Mouse (Mus musculus) forebrain, embryonic 13.5 days (tissue): ENCODE data around the gene Nr1i3. TPM values are rescaled to one million over a fixed set of nuclear protein-coding genes. Genes with fewer than 3 reads are reported as not detected.

Experiments used
- ATAC-seq: fragments of 200-750 bp; cut with Nextera tagmentation; 2 replicates; pipeline ENCODE4 v1.8.0; 2017
- H3K27ac ChIP-seq: fragments of 300-500 bp; sonication (generic); 2 replicates; pipeline ENCODE4 v1.5.1; 2015; ENCODE audit warnings: inconsistent platforms, mild to moderate bottlenecking, moderate library complexity
- H3K27me3 ChIP-seq: fragments of 300-500 bp; sonication (generic); 2 replicates; pipeline ENCODE4 v1.6.1; 2015; ENCODE audit warnings: mild to moderate bottlenecking, inconsistent platforms
- H3K36me3 ChIP-seq: fragments of 300-500 bp; sonication (generic); 2 replicates; pipeline ENCODE4 v1.6.1; 2015; ENCODE audit warnings: mild to moderate bottlenecking, inconsistent platforms; ENCODE audit not compliant: poor library complexity, severe bottlenecking
- H3K4me1 ChIP-seq: fragments of 300-500 bp; sonication (generic); 2 replicates; pipeline ENCODE4 v1.6.1; 2015; ENCODE audit warnings: inconsistent platforms
- H3K4me2 ChIP-seq: fragments of 300-500 bp; sonication (generic); 2 replicates; pipeline ENCODE4 v1.6.1; 2015; ENCODE audit warnings: inconsistent platforms, mild to moderate bottlenecking, moderate library complexity
- H3K4me3 ChIP-seq: fragments of 300-500 bp; sonication (generic); 2 replicates; pipeline ENCODE4 v1.5.1; 2015; ENCODE audit warnings: mild to moderate bottlenecking, inconsistent platforms
- H3K9ac ChIP-seq: fragments of 300-500 bp; sonication (generic); 2 replicates; pipeline ENCODE4 v1.6.1; 2015; ENCODE audit warnings: mild to moderate bottlenecking, inconsistent platforms
- H3K9me3 ChIP-seq: fragments of 300-500 bp; sonication (generic); replicated peaks from 2 replicates; pipeline ENCODE4 v1.6.1; 2016; ENCODE audit warnings: inconsistent platforms
- WGBS: fragments of 180-500 bp; shearing (Covaris S2); methylation state at CpG from one replicate; pipeline ENCODE4 v1.1.7; 2015; 5-methylcytosine and 5-hydroxymethylcytosine counted together
- polyA plus RNA-seq: library from polyadenylated mRNA; unstranded; fragments of >200 nt; fragmentation: Nextera tagmentation; extraction: Ambion mirVana; gene quantifications from 2 replicates; pipeline ENCODE4 v1.2.1, GENCODE M21; 2015

Nr1i3 gene
- polyA plus RNA-seq, 1 experiment from 2014 or later, result 0.32 TPM

- Histone ChIP-seq H3K27ac (no peak overlapping the region), H3K27me3 (peaks cover 34% of the 10 kb centered on the region), H3K9me3 (no peaks in the 10 kb centered on the region), H3K4me2 (no peak overlapping the region), H3K36me3 (no peaks in the 10 kb centered on the region), H3K9ac (no peak overlapping the region), H3K4me1 (peaks cover 25% of the 10 kb centered on the region), H3K4me3 (no peak overlapping the region)
- no peak for ATAC-seq
- 30% methylated on average over 13 of the region's 13 CpGs for WGBS
These were observed 25.7 kb upstream of the Nr1i3 start for GRCm38 (mm10) chr1:171187851-171188700.

- peaks cover 35% of the 10 kb centered on the region for H3K4me1 ChIP-seq
- no peak overlapping the region; the same call in 1 of the 2 replicates for H3K27ac ChIP-seq
- ATAC-seq, result no peak
- no peak overlapping the region; the same call in 1 of the 2 replicates for H3K9ac ChIP-seq
- H3K27me3 ChIP-seq, result peaks cover 44% of the 10 kb centered on the region
- no peaks in the 10 kb centered on the region for H3K36me3 ChIP-seq
- H3K4me2 ChIP-seq, result no peak overlapping the region
- 10% methylated on average over 8 of the region's 8 CpGs for WGBS
- no peak overlapping the region for H3K4me3 ChIP-seq
- no peaks in the 10 kb centered on the region for H3K9me3 ChIP-seq
These were observed 24.7 kb upstream of the Nr1i3 start for GRCm38 (mm10) chr1:171189046-171189445.

- Histone ChIP-seq H3K4me1 (peaks cover 35% of the 10 kb centered on the region), H3K27me3 (peaks cover 49% of the 10 kb centered on the region), H3K27ac (no peak overlapping the region; the same call in none of the 2 replicates), H3K9me3 (no peaks in the 10 kb centered on the region), H3K9ac (no peak overlapping the region), H3K36me3 (no peaks in the 10 kb centered on the region), H3K4me2 (no peak overlapping the region), H3K4me3 (no peak overlapping the region)
- ATAC-seq, result peak; percentile 52; the same call in 1 of the 2 replicates
- WGBS, result 18% methylated on average over 14 of the region's 14 CpGs
These were observed 24.2 kb upstream of the Nr1i3 start for GRCm38 (mm10) chr1:171189476-171190114.

- H3K9ac ChIP-seq, result no peak overlapping the region
These were observed 22.9 kb upstream of the Nr1i3 start for GRCm38 (mm10) chr1:171190832-171191231.

GRCm38 (mm10) chr1:171192283-171192682 is 21.5 kb upstream of the Nr1i3 start:
- peaks cover 47% of the 10 kb centered on the region for H3K4me1 ChIP-seq
- no peak for ATAC-seq
- H3K9ac ChIP-seq, result no peak overlapping the region
- no peak overlapping the region for H3K4me2 ChIP-seq
- H3K9me3 ChIP-seq, result no peaks in the 10 kb centered on the region
- 47% methylated on average over 10 of the region's 10 CpGs for WGBS
- H3K27ac ChIP-seq, result no peak overlapping the region
- no peaks in the 10 kb centered on the region for H3K36me3 ChIP-seq
- H3K4me3 ChIP-seq, result no peak overlapping the region
- peaks cover 76% of the 10 kb centered on the region for H3K27me3 ChIP-seq

More at GRCm38 (mm10) chr1:171190832-171191231, 22.9 kb upstream of the Nr1i3 start:
- Histone ChIP-seq H3K9me3 (no peaks in the 10 kb centered on the region), H3K4me2 (no peak overlapping the region), H3K36me3 (no peaks in the 10 kb centered on the region), H3K4me1 (peaks cover 42% of the 10 kb centered on the region), H3K27ac (no peak overlapping the region), H3K27me3 (peaks cover 61% of the 10 kb centered on the region), H3K4me3 (no peak overlapping the region)
- no peak for ATAC-seq
- WGBS, result 96% methylated on average over 9 of the region's 9 CpGs

GRCm38 (mm10) chr1:171193093-171193840 is 20.5 kb upstream of the Nr1i3 start:
- no peaks in the 10 kb centered on the region for H3K36me3 ChIP-seq
- 5% methylated on average over 18 of the region's 18 CpGs for WGBS
- peak overlapping the region; percentile 47 for H3K4me2 ChIP-seq
- peaks cover 42% of the 10 kb centered on the region for H3K4me1 ChIP-seq
- peak overlapping the region; percentile 21; the same call in 1 of the 2 replicates for H3K9ac ChIP-seq
- ATAC-seq, result 0 out of 2 replicates have a peak, but pooled peaks have one; percentile 16
- H3K9me3 ChIP-seq, result no peaks in the 10 kb centered on the region
- peak overlapping the region; percentile 24 for H3K4me3 ChIP-seq
- H3K27me3 ChIP-seq, result peaks cover 80% of the 10 kb centered on the region
- no peak overlapping the region for H3K27ac ChIP-seq

GRCm38 (mm10) chr1:171193911-171194830 is 19.6 kb upstream of the Nr1i3 start:
- 0 out of 2 replicates have a peak overlapping the region, but pooled peaks have one; percentile 47 for H3K4me2 ChIP-seq
- peaks cover 34% of the 10 kb centered on the region for H3K4me1 ChIP-seq
- WGBS, result 27% methylated on average over 11 of the region's 11 CpGs
- no peak overlapping the region for H3K27ac ChIP-seq
- H3K9me3 ChIP-seq, result no peaks in the 10 kb centered on the region
- no peak overlapping the region for H3K9ac ChIP-seq
- H3K36me3 ChIP-seq, result no peaks in the 10 kb centered on the region
- peaks cover 78% of the 10 kb centered on the region for H3K27me3 ChIP-seq
- no peak for ATAC-seq
- peak overlapping the region; percentile 24 for H3K4me3 ChIP-seq

- Histone ChIP-seq H3K4me3 (peak overlapping the region; percentile 59), H3K36me3 (no peaks in the 10 kb centered on the region), H3K27me3 (peaks cover 71% of the 10 kb centered on the region), H3K9me3 (no peaks in the 10 kb centered on the region), H3K9ac (peak overlapping the region; percentile 68), H3K27ac (no peak overlapping the region), H3K4me2 (peak overlapping the region; percentile 97), H3K4me1 (peaks cover 27% of the 10 kb centered on the region)
- ATAC-seq, result peak; percentile 7; the same call in 1 of the 2 replicates
- WGBS, result 5% methylated on average over 20 of the region's 20 CpGs
These were observed 18.5 kb upstream of the Nr1i3 start for GRCm38 (mm10) chr1:171195046-171195822.

GRCm38 (mm10) chr1:171195887-171196397 is 17.8 kb upstream of the Nr1i3 start, which contains the start of gene Pcp4l1:
TSS of gene Pcp4l1 (minus strand) at chr1:171196268.
- Histone ChIP-seq H3K9ac (peak within 1 kb of the TSS; percentile 68), H3K36me3 (no peaks in the 10 kb centered on the region), H3K27ac (no peak within 1 kb of the TSS), H3K27me3 (peaks cover 70% of the 10 kb centered on the region), H3K4me2 (peak within 1 kb of the TSS; percentile 97), H3K4me3 (peak within 1 kb of the TSS; percentile 59), H3K9me3 (no peaks in the 10 kb centered on the region), H3K4me1 (peaks cover 27% of the 10 kb centered on the region)
- WGBS, result 0% methylated on average over 33 of the region's 33 CpGs
- ATAC-seq, result peak; percentile 89

GRCm38 (mm10) chr1:171199532-171199931 is 14.2 kb upstream of the Nr1i3 start:
- H3K9me3 ChIP-seq, result no peaks in the 10 kb centered on the region
- peaks cover 34% of the 10 kb centered on the region for H3K27me3 ChIP-seq
- no peak overlapping the region for H3K9ac ChIP-seq
- H3K4me2 ChIP-seq, result no peak overlapping the region
- ATAC-seq, result no peak
- 58% methylated on average over 1 of the region's 1 CpGs for WGBS
- H3K27ac ChIP-seq, result no peak overlapping the region
- H3K4me3 ChIP-seq, result no peak overlapping the region
- H3K4me1 ChIP-seq, result peaks cover 12% of the 10 kb centered on the region
- no peaks in the 10 kb centered on the region for H3K36me3 ChIP-seq
